Mouse (Mus musculus): ENCODE results near the gene B3gnt2. TPM values are rescaled to one million over a fixed set of nuclear protein-coding genes. Genes with fewer than 3 reads are reported as not detected.
A peak's percentile ranks its signal among the peaks of the same experiment; 100 is the strongest.

Gene B3gnt2
- polyA plus RNA-seq, 1 experiment from 2014 or later = 20.4 TPM

- no peak for TF ChIP-seq EP300 (IDR thresholded peaks at IDR 0.05)
- TF ChIP-seq CTCF (IDR thresholded peaks at IDR 0.05) = no peak
- Histone ChIP-seq H3K27me3 (replicated peaks; ENCODE audit: insufficient read depth, low read length) (no peaks in the 10 kb centered on the region), H3K4me2 (replicated peaks; ENCODE audit: low read depth, low read length) (no peak overlapping the region), H3K9ac (replicated peaks; ENCODE audit: low read depth) (no peak overlapping the region), H3K4me1 (ENCODE audit: insufficient read depth, low read depth, low read length) (no peaks in the 10 kb centered on the region), H3K36me3 (ENCODE audit: insufficient read depth, low read length) (no peaks in the 10 kb centered on the region), H3K9me3 (ENCODE audit: low read length) (no peaks in the 10 kb centered on the region), H3K4me3 (ENCODE audit: low read depth, low read length) (no peak overlapping the region), H3K27ac (ENCODE audit: low read length) (no peak overlapping the region)
- DNase-seq (ENCODE audit: low spot score) = no peak
- ATAC-seq = no peak
- 89% methylated on average over 3 of the region's 3 CpGs for WGBS
Measured at GRCm38 (mm10) chr11:22793176-22793880, 67.4 kb downstream of the B3gnt2 start.

GRCm38 (mm10) chr11:22792149-22792548 is 68.6 kb downstream of the B3gnt2 start:
- Histone ChIP-seq H3K27ac (ENCODE audit: low read length) (no peak overlapping the region), H3K4me2 (replicated peaks; ENCODE audit: low read depth, low read length) (no peak overlapping the region), H3K9me3 (ENCODE audit: low read length) (no peaks in the 10 kb centered on the region), H3K36me3 (ENCODE audit: insufficient read depth, low read length) (no peaks in the 10 kb centered on the region), H3K27me3 (replicated peaks; ENCODE audit: insufficient read depth, low read length) (no peaks in the 10 kb centered on the region), H3K9ac (replicated peaks; ENCODE audit: low read depth) (no peak overlapping the region), H3K4me1 (ENCODE audit: insufficient read depth, low read depth, low read length) (no peaks in the 10 kb centered on the region), H3K4me3 (ENCODE audit: low read depth, low read length) (no peak overlapping the region)
- no peak for ATAC-seq
- 97% methylated on average over 1 of the region's 1 CpGs for WGBS
- TF ChIP-seq CTCF (IDR thresholded peaks at IDR 0.05) (no peak), EP300 (IDR thresholded peaks at IDR 0.05) (no peak)
- no peak for DNase-seq (ENCODE audit: low spot score)

DNA sequence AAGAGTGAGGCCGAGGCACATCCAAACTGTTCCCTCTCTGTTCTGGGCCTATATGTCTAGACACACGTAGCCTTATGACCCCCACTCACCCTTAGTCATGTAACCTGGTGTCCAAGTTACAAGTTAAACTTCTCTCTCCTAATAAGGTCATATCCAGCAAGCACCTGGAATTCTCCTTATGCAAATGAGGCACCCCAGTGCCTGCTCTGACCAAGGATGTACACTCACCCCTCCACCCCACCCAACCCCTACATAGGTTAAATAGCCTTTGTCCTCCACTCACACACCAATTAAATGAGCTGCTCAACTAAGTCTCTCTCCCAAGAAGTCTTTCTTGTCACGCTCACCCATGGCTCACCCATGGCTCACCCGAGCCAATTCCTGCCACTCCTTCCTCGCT is 69.0 kb downstream of the B3gnt2 start:
- ATAC-seq (no peak), DNase-seq (ENCODE audit: low spot score) (no peak)
- Histone ChIP-seq H3K9me3 (ENCODE audit: low read length) (no peaks in the 10 kb centered on the region), H3K4me2 (replicated peaks; ENCODE audit: low read depth, low read length) (no peak overlapping the region), H3K9ac (replicated peaks; ENCODE audit: low read depth) (no peak overlapping the region), H3K27ac (ENCODE audit: low read length) (no peak overlapping the region), H3K27me3 (replicated peaks; ENCODE audit: insufficient read depth, low read length) (no peaks in the 10 kb centered on the region), H3K4me3 (ENCODE audit: low read depth, low read length) (no peak overlapping the region), H3K4me1 (ENCODE audit: insufficient read depth, low read depth, low read length) (no peaks in the 10 kb centered on the region), H3K36me3 (ENCODE audit: insufficient read depth, low read length) (no peaks in the 10 kb centered on the region)
- 95% methylated on average over 5 of the region's 5 CpGs for WGBS
- no peak for TF ChIP-seq CTCF (IDR thresholded peaks at IDR 0.05)
- TF ChIP-seq EP300 (IDR thresholded peaks at IDR 0.05) = no peak

- Histone ChIP-seq H3K4me1 (ENCODE audit: insufficient read depth, low read depth, low read length) (0 out of 2 replicates have a peak, but pooled peaks cover 2% of the 10 kb centered on the region), H3K27me3 (replicated peaks; ENCODE audit: insufficient read depth, low read length) (no peaks in the 10 kb centered on the region), H3K27ac (ENCODE audit: low read length) (no peak overlapping the region), H3K4me2 (replicated peaks; ENCODE audit: low read depth, low read length) (no peak overlapping the region), H3K9ac (replicated peaks; ENCODE audit: low read depth) (no peak overlapping the region), H3K36me3 (ENCODE audit: insufficient read depth, low read length) (no peaks in the 10 kb centered on the region), H3K9me3 (ENCODE audit: low read length) (no peaks in the 10 kb centered on the region), H3K4me3 (ENCODE audit: low read depth, low read length) (no peak overlapping the region)
- no peak for ATAC-seq
- 86% methylated on average over 2 of the region's 2 CpGs for WGBS
- TF ChIP-seq CTCF (IDR thresholded peaks at IDR 0.05) (no peak), EP300 (IDR thresholded peaks at IDR 0.05) (no peak)
- DNase-seq (ENCODE audit: low spot score) = no peak
Measured at GRCm38 (mm10) chr11:22787833-22788232, 72.9 kb downstream of the B3gnt2 start.

DNA sequence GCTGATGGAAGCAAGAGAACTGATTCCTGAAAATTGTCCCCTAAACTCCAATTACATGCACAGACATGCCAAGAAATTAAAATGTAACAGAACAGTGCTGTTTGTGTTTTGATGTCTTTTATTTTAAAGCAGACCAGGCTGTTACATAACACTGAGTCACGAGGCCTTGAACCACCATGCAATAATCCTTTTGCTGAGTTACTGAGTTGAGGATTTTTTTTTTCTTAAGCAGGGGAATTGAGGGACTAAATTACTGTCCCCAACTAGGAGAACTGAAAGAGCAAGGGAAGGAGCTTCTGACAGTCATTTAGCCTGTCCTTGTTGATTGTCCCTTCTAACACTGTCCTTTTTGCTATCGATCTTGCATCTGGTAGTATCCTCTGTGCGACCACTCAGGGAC is 76.3 kb downstream of the B3gnt2 start:
- Histone ChIP-seq H3K9ac (replicated peaks; ENCODE audit: low read depth) (no peak overlapping the region), H3K9me3 (ENCODE audit: low read length) (no peaks in the 10 kb centered on the region), H3K27ac (ENCODE audit: low read length) (no peak overlapping the region), H3K4me1 (ENCODE audit: insufficient read depth, low read depth, low read length) (0 out of 2 replicates have a peak, but pooled peaks cover 4% of the 10 kb centered on the region), H3K4me3 (ENCODE audit: low read depth, low read length) (no peak overlapping the region), H3K36me3 (ENCODE audit: insufficient read depth, low read length) (no peaks in the 10 kb centered on the region), H3K27me3 (replicated peaks; ENCODE audit: insufficient read depth, low read length) (no peaks in the 10 kb centered on the region), H3K4me2 (replicated peaks; ENCODE audit: low read depth, low read length) (no peak overlapping the region)
- TF ChIP-seq EP300 (IDR thresholded peaks at IDR 0.05) (no peak), CTCF (IDR thresholded peaks at IDR 0.05) (no peak)
- ATAC-seq (no peak), DNase-seq (ENCODE audit: low spot score) (no peak)
- WGBS = 85% methylated on average over 3 of the region's 3 CpGs

- 46% methylated on average over 13 of the region's 13 CpGs for WGBS
- H3K9ac ChIP-seq (replicated peaks; ENCODE audit: low read depth) = no peak overlapping the region
- H3K9me3 ChIP-seq (ENCODE audit: low read length) = no peaks in the 10 kb centered on the region
- no peak for TF ChIP-seq EP300 (IDR thresholded peaks at IDR 0.05)
- no peak for TF ChIP-seq CTCF (IDR thresholded peaks at IDR 0.05)
- ATAC-seq (peak; percentile 49; the same call in 1 of the 2 replicates), DNase-seq (ENCODE audit: low spot score) (peak; percentile 46)
- 0 out of 2 replicates have a peak, but pooled peaks cover 4% of the 10 kb centered on the region for H3K4me1 ChIP-seq (ENCODE audit: insufficient read depth, low read depth, low read length)
- no peak overlapping the region for H3K27ac ChIP-seq (ENCODE audit: low read length)
- no peak overlapping the region for H3K4me3 ChIP-seq (ENCODE audit: low read depth, low read length)
- no peaks in the 10 kb centered on the region for H3K36me3 ChIP-seq (ENCODE audit: insufficient read depth, low read length)
- no peaks in the 10 kb centered on the region for H3K27me3 ChIP-seq (replicated peaks; ENCODE audit: insufficient read depth, low read length)
- peak overlapping the region; percentile 29; the same call in 1 of the 2 replicates for H3K4me2 ChIP-seq (replicated peaks; ENCODE audit: low read depth, low read length)
Measured at GRCm38 (mm10) chr11:22782705-22783124, 78.0 kb downstream of the B3gnt2 start.
